Comparison of ENCODE assay signal across 8 mouse cellular contexts in the genomic region with DNA sequence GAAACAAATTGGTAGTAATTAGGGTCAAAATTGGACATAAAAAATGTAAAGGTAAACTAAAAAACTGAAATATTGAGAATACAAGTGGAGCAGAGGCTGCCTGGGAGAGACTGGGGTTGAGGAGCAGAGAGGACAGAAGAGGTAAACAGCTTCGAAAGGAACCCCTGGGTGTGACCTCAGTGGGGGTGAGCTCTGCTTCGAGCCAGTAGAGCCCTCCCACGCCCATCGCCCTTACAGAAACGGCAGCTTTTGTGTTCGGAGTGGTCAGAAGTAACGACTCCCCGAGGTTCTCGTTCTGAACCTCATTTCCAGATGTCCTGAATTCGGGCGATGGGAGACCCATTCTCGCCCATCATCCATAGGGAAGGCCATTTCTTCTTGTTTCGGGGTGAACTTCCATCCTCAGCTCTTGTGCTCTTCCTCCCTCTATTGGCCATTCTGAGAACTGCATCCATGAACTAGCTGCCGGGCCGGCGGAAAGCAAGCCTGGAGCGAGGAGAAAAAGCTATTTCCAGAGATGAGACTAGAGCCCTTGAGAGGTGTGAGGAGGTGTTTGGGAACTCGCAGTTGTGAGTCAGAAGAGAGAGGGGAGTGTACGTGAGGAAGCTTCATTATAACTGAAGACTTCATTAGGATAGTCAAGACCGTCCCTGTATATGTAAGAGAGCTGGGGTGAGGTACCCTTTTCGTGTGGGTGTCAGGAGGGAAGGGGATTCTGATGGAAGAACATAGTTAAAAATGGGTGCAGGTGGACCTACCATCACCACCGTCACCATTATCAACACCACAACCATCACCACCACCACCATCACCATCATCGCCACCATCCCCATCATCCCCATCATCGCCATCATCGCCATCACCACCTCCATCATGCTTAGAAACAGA. TPM values are rescaled to one million over a fixed set of nuclear protein-coding genes. Genes with fewer than 3 reads are reported as not detected.
DNase-seq lines count a peak whose midpoint lies in the region; ATAC-seq lines count a peak whose summit lies in the region.

No protein-coding gene starts in this region.

- WGBS in embryonic facial prominence, embryonic 11.5 days, result 22% methylated on average over 25 of the region's 25 CpGs
- WGBS in midbrain, embryonic 11.5 days, result 24% methylated on average over 25 of the region's 25 CpGs

- no peaks in the 10 kb centered on the region for H3K27me3 ChIP-seq in embryonic facial prominence, embryonic 11.5 days (ENCODE audit: control insufficient read depth, insufficient read depth, low read length)
- no peaks in the 10 kb centered on the region for H3K27me3 ChIP-seq in midbrain, embryonic 11.5 days (ENCODE audit: control insufficient read depth, insufficient read depth, low read length)

- no peak overlapping the region for H3K4me3 ChIP-seq in embryonic facial prominence, embryonic 11.5 days (ENCODE audit: low read depth, low read length)
- peak overlapping the region; percentile 32 for H3K4me3 ChIP-seq in midbrain, embryonic 11.5 days (ENCODE audit: low read depth, low read length)

- no peak overlapping the region for H3K27ac ChIP-seq in embryonic facial prominence, embryonic 11.5 days (replicated peaks; ENCODE audit: low read depth, low read length)
- H3K27ac ChIP-seq in midbrain, embryonic 11.5 days (ENCODE audit: low read depth, low read length), result no peak overlapping the region

- peak overlapping the region; percentile 28 for H3K4me2 ChIP-seq in embryonic facial prominence, embryonic 11.5 days (ENCODE audit: low read depth, low read length)
- H3K4me2 ChIP-seq in midbrain, embryonic 11.5 days, result peak overlapping the region; percentile 56

- no peaks in the 10 kb centered on the region for H3K4me1 ChIP-seq in embryonic facial prominence, embryonic 11.5 days (ENCODE audit: control insufficient read depth, insufficient read depth, low read length)
- H3K4me1 ChIP-seq in midbrain, embryonic 11.5 days (ENCODE audit: control insufficient read depth, insufficient read depth, low read length), result no peaks in the 10 kb centered on the region; the same call in 1 of the 2 replicates

- peak; percentile 92 for DNase-seq in 3T3-L1 (ENCODE audit: low read depth, low spot score)
- DNase-seq in adrenal gland, postnatal 14 days, result peak; percentile 64
- peak; percentile 86 for DNase-seq in embryonic facial prominence, embryonic 11.5 days (ENCODE audit: low spot score)
- peak; percentile 50 to 80 for DNase-seq in heart, adult 18-20 months
- peak; percentile 68 for DNase-seq in kidney, adult 18-20 months
- peak; percentile 64 for DNase-seq in left cerebral cortex, postnatal 4 days
- DNase-seq in midbrain, embryonic 11.5 days (ENCODE audit: low spot score, missing footprints), result peak; percentile 98
- DNase-seq in right cerebral cortex, postnatal 4 days, result peak; percentile 70

- peak; percentile 48; the same call in 1 of the 2 replicates for ATAC-seq in embryonic facial prominence, embryonic 11.5 days (replicated peaks; ENCODE audit: insufficient number of reproducible peaks, low FRiP score, low TSS enrichment, low read depth)
- ATAC-seq in midbrain, embryonic 11.5 days (ENCODE audit: low FRiP score), result peak; percentile 76

- intact Hi-C loops in left cerebral cortex, postnatal 4 days (cut with DNase I), result loop anchor here (5.0 kb wide), 1 partner anchor 182 kb away; no protein-coding TSS in a partner anchor

- H3K9me3 ChIP-seq in embryonic facial prominence, embryonic 11.5 days (replicated peaks; ENCODE audit: control insufficient read depth, low read length), result no peaks in the 10 kb centered on the region
- H3K9me3 ChIP-seq in midbrain, embryonic 11.5 days (ENCODE audit: control insufficient read depth, low read length), result no peaks in the 10 kb centered on the region

- H3K9ac ChIP-seq in embryonic facial prominence, embryonic 11.5 days (replicated peaks; ENCODE audit: low read length), result no peak overlapping the region
- H3K9ac ChIP-seq in midbrain, embryonic 11.5 days (ENCODE audit: low read length), result peak overlapping the region; percentile 60

- no peaks in the 10 kb centered on the region for H3K36me3 ChIP-seq in embryonic facial prominence, embryonic 11.5 days (replicated peaks; ENCODE audit: control insufficient read depth, insufficient read depth, low read depth, low read length)
- H3K36me3 ChIP-seq in midbrain, embryonic 11.5 days (ENCODE audit: control insufficient read depth, insufficient read depth, low read length), result no peaks in the 10 kb centered on the region

RNA-seq across cellular contexts. Expression of a gene that starts 28.0 kb away (rescaled TPM):
- 0.45 and 5.9 TPM in 2 replicates for total RNA-seq in adrenal gland, postnatal 14 days (2021)
- not detected in 2 replicates for polyA plus RNA-seq in embryonic facial prominence, embryonic 11.5 days (2014; fragmentation: Nextera tagmentation; extraction: Ambion mirVana)
- total RNA-seq in heart, adult 18-20 months (2021), result not detected
- total RNA-seq in left cerebral cortex, postnatal 4 days (2021), result under 1 TPM; 0.54 TPM
- polyA plus RNA-seq in midbrain, embryonic 11.5 days (2014; fragmentation: Nextera tagmentation; extraction: Ambion mirVana), result not detected in 2 replicates

RNA-seq across cellular contexts. Expression of a gene that starts 51.5 kb away (rescaled TPM):
- total RNA-seq in adrenal gland, postnatal 14 days (2021), result 3.1 and 3.5 TPM in 2 replicates
- polyA plus RNA-seq in embryonic facial prominence, embryonic 11.5 days (2014; fragmentation: Nextera tagmentation; extraction: Ambion mirVana), result 0.29 and 0.61 TPM in 2 replicates
- total RNA-seq in heart, adult 18-20 months (2021), result under 1 TPM in 1 of 2 experiments, not detected in 1; 0.87 TPM
- 1 to 10 TPM; 1.4 TPM for total RNA-seq in left cerebral cortex, postnatal 4 days (2021)
- 0.27 and 0.34 TPM in 2 replicates for polyA plus RNA-seq in midbrain, embryonic 11.5 days (2014; fragmentation: Nextera tagmentation; extraction: Ambion mirVana)
